Mouse (Mus musculus) spleen, adult 10 weeks (tissue): ENCODE data around the gene Olfr954. TPM values are rescaled to one million over a fixed set of nuclear protein-coding genes. Genes with fewer than 3 reads are reported as not detected.

Experiments used
- polyA plus RNA-seq: library from polyadenylated mRNA; stranded (reverse); fragments of 350-450 nt; fragmentation: Illumina TruSeq; extraction: RNeasy Lipid Tissue Mini Kit (QIAGEN cat#74804); gene quantifications from one replicate; pipeline ENCODE4 v1.2.3, GENCODE M21; 2015; ENCODE audit warnings: low replicate concordance; ENCODE audit not compliant: insufficient read depth

Gene Olfr954
- not detected for polyA plus RNA-seq

GRCm38 (mm10) chr9:39456401-39456800, at the start of gene Olfr954:
Gene Olfr954, plus strand, starts transcription at chr9:39456701.

GRCm38 (mm10) chr9:39427048-39427447, 29.5 kb upstream of the Olfr954 start, which contains the start of gene Olfr952:
Gene Olfr952, minus strand, starts transcription at chr9:39427148.

GRCm38 (mm10) chr9:39471844-39472243, 15.3 kb downstream of the Olfr954 start, which contains the start of gene Olfr955:
Gene Olfr955, minus strand, starts transcription at chr9:39471944.

GRCm38 (mm10) chr9:39493895-39494294, 37.4 kb downstream of the Olfr954 start, which contains the start of gene Olfr44:
Gene Olfr44, minus strand, starts transcription at chr9:39493995.

Other genes starting within 250 kb of the Olfr954 start
- gene Olfr1537, start 206.7 kb upstream of the Olfr954 start, polyA plus RNA-seq, result not detected
- not detected for gene Olfr945, start 179.9 kb upstream of the Olfr954 start, polyA plus RNA-seq
- not detected for gene Olfr948, start 130.7 kb upstream of the Olfr954 start, polyA plus RNA-seq
- gene Olfr951, start 69.3 kb upstream of the Olfr954 start, polyA plus RNA-seq, result not detected
- gene Olfr952, start 29.6 kb upstream of the Olfr954 start, polyA plus RNA-seq, result not detected
- not detected for gene Olfr955, start 15.2 kb downstream of the Olfr954 start, polyA plus RNA-seq
- gene Olfr44, start 37.3 kb downstream of the Olfr954 start, polyA plus RNA-seq, result not detected
- gene Olfr957, start 59.1 kb downstream of the Olfr954 start, polyA plus RNA-seq, result not detected
- gene Olfr958, start 97.4 kb downstream of the Olfr954 start, polyA plus RNA-seq, result not detected
- gene Olfr959, start 118.9 kb downstream of the Olfr954 start, polyA plus RNA-seq, result not detected
- 0.11 TPM for gene AW551984, start 147.7 kb downstream of the Olfr954 start, polyA plus RNA-seq
- not detected for gene Olfr148, start 154.0 kb downstream of the Olfr954 start, polyA plus RNA-seq
- gene Olfr960, start 164.7 kb downstream of the Olfr954 start, polyA plus RNA-seq, result not detected
- gene Olfr961, start 188.4 kb downstream of the Olfr954 start, polyA plus RNA-seq, result not detected
- gene Olfr963, start 210.5 kb downstream of the Olfr954 start, polyA plus RNA-seq, result not detected